Mouse (Mus musculus) heart, postnatal 0 days (tissue): Measurements from ENCODE around the gene Gpx4.

ENCODE experiments used
- CTCF ChIP-seq: IDR thresholded peaks from 2 replicates; pipeline ENCODE4 v1.5.1; 2016; ENCODE audit warnings: antibody characterized with exemption, control low read depth, low read depth
- EP300 ChIP-seq: IDR thresholded peaks from 2 replicates; pipeline ENCODE4 v1.6.1; 2016; ENCODE audit warnings: antibody characterized with exemption, low read depth

- no peak for TF ChIP-seq EP300
- TF ChIP-seq CTCF: no peak
Measured at GRCm38 (mm10) chr10:80035686-80036085, 11.3 kb upstream of the Gpx4 start.
